Mouse (Mus musculus) small intestine, adult 2 months (tissue): ENCODE results near the gene Scamp1.

Experiments used
- CTCF ChIP-seq: fragments of 200-500 bp; IDR thresholded peaks from 2 replicates; pipeline ENCODE4 v1.5.1; 2012; ENCODE audit warnings: low read depth, mild to moderate bottlenecking, control low read depth, inconsistent platforms, low read length, moderate library complexity, mixed read lengths; ENCODE audit not compliant: insufficient replicate concordance, insufficient read length; ENCODE audit errors: extremely low read depth
- POLR2A ChIP-seq: fragments of 200-500 bp; IDR thresholded peaks from 2 replicates; pipeline ENCODE4 v1.6.1; 2012; ENCODE audit warnings: low read depth, mild to moderate bottlenecking, control low read depth, inconsistent platforms, low read length, moderate library complexity

- TF ChIP-seq CTCF (no peak), POLR2A (no peak)
Observed at GRCm38 (mm10) chr13:94298401-94298800, 12.7 kb upstream of the Scamp1 start.
